Mouse (Mus musculus) thymus, adult 2 months (tissue): ENCODE measurements around the gene P2rx6.
"Not testable (repeated sequence)": the region's sequence is repeated elsewhere in the genome, so short reads cannot be mapped to it uniquely, and the experiment has no call there.

Experiments used
- CTCF ChIP-seq: fragments of 200-500 bp; IDR thresholded peaks from 2 replicates; pipeline ENCODE4 v1.5.1; 2012; ENCODE audit warnings: mild to moderate bottlenecking, control low read depth, low read length, moderate library complexity, borderline replicate concordance; ENCODE audit not compliant: control insufficient read depth, poor library complexity, insufficient read depth; ENCODE audit errors: extremely low read depth
- POLR2A ChIP-seq: fragments of 200-500 bp; IDR thresholded peaks from 2 replicates; pipeline ENCODE4 v1.6.1; 2012; ENCODE audit warnings: mild to moderate bottlenecking, low read length, control low read depth, moderate library complexity; ENCODE audit not compliant: control insufficient read depth, poor library complexity, insufficient read depth; ENCODE audit errors: extremely low read depth

- not testable (repeated sequence) for TF ChIP-seq CTCF, POLR2A
These were observed 7.0 kb upstream of the P2rx6 start for GRCm38 (mm10) chr16:17554702-17555101.
